Mouse (Mus musculus) stomach, postnatal 0 days (tissue): ENCODE data around the gene Olfr834.

Experiments used
- CTCF ChIP-seq: IDR thresholded peaks from 2 replicates; pipeline ENCODE4 v1.5.1; 2016; ENCODE audit warnings: antibody characterized with exemption, low read depth, mild to moderate bottlenecking, moderate library complexity
- EP300 ChIP-seq: optimal IDR thresholded peaks from 2 replicates; pipeline ENCODE3; 2016; ENCODE audit warnings: antibody characterized with exemption

- no peak for TF ChIP-seq EP300
- TF ChIP-seq CTCF, result no peak
These were observed 44.6 kb downstream of the Olfr834 start, which contains the start of gene Olfr835 for GRCm38 (mm10) chr9:19032435-19032834.
